Mouse (Mus musculus) kidney, adult 18-20 months (tissue): ENCODE results near the gene Rasgef1b.

Experiments used
- DNase-seq: peaks from one replicate; pipeline ENCODE4 v3.0.0; 2021

Rasgef1b gene

GRCm38 (mm10) chr5:99348257-99348849 is 380.5 kb downstream of the Rasgef1b start:
- peak; percentile 77 for DNase-seq

- no peak for DNase-seq
Measured at GRCm38 (mm10) chr5:99342527-99342926, 386.3 kb downstream of the Rasgef1b start.

- no peak for DNase-seq
Measured at GRCm38 (mm10) chr5:99340311-99340989, 388.4 kb downstream of the Rasgef1b start.

GRCm38 (mm10) chr5:99339790-99340189 is 389.1 kb downstream of the Rasgef1b start:
- DNase-seq, result peak; percentile 58

GRCm38 (mm10) chr5:99338826-99339225 is 390.0 kb downstream of the Rasgef1b start:
- no peak for DNase-seq

GRCm38 (mm10) chr5:99336427-99336826 is 392.4 kb downstream of the Rasgef1b start:
- no peak for DNase-seq

GRCm38 (mm10) chr5:99334017-99334416 is 394.8 kb downstream of the Rasgef1b start:
- DNase-seq, result no peak

- DNase-seq, result no peak
Measured at GRCm38 (mm10) chr5:99332021-99332420, 396.8 kb downstream of the Rasgef1b start.

- DNase-seq, result peak; percentile 32
Measured at GRCm38 (mm10) chr5:99329065-99329464, 399.8 kb downstream of the Rasgef1b start.

GRCm38 (mm10) chr5:99327019-99327418 is 401.8 kb downstream of the Rasgef1b start:
- DNase-seq, result no peak

- DNase-seq, result no peak
Measured at GRCm38 (mm10) chr5:99325301-99325700, 403.6 kb downstream of the Rasgef1b start.

- no peak for DNase-seq
Measured at GRCm38 (mm10) chr5:99320783-99321182, 408.1 kb downstream of the Rasgef1b start.

GRCm38 (mm10) chr5:99297939-99298338 is 430.9 kb downstream of the Rasgef1b start:
- no peak for DNase-seq

- DNase-seq, result no peak
Measured at GRCm38 (mm10) chr5:99296348-99296747, 432.5 kb downstream of the Rasgef1b start.

- no peak for DNase-seq
Measured at GRCm38 (mm10) chr5:99292287-99292851, 436.5 kb downstream of the Rasgef1b start.

- DNase-seq, result no peak
Measured at GRCm38 (mm10) chr5:99291084-99291830, 437.6 kb downstream of the Rasgef1b start.

- no peak for DNase-seq
Measured at GRCm38 (mm10) chr5:99288262-99288661, 440.6 kb downstream of the Rasgef1b start.

- no peak for DNase-seq
Measured at GRCm38 (mm10) chr5:99287647-99288185, 441.1 kb downstream of the Rasgef1b start.

- DNase-seq, result no peak
Measured at GRCm38 (mm10) chr5:99286575-99286974, 442.3 kb downstream of the Rasgef1b start.

GRCm38 (mm10) chr5:99286024-99286423 is 442.8 kb downstream of the Rasgef1b start:
- DNase-seq, result no peak

GRCm38 (mm10) chr5:99284369-99284768 is 444.5 kb downstream of the Rasgef1b start:
- DNase-seq, result no peak

GRCm38 (mm10) chr5:99283636-99284035 is 445.2 kb downstream of the Rasgef1b start:
- no peak for DNase-seq

GRCm38 (mm10) chr5:99280536-99280935 is 448.3 kb downstream of the Rasgef1b start:
- DNase-seq, result no peak
